Mouse (Mus musculus) liver, adult 10 weeks (tissue): ENCODE measurements around the gene Mief1. TPM values are rescaled to one million over a fixed set of nuclear protein-coding genes. Genes with fewer than 3 reads are reported as not detected.

ENCODE experiments used
- polyA plus RNA-seq: library from polyadenylated mRNA; stranded (reverse); fragments of 350-450 nt; fragmentation: Illumina TruSeq; extraction: RNeasy Lipid Tissue Mini Kit (QIAGEN cat#74804); gene quantifications from one replicate; pipeline ENCODE4 v1.2.3, GENCODE M21; 2014; ENCODE audit warnings: low read depth, low replicate concordance

Gene Mief1
- 13.3 TPM for polyA plus RNA-seq

GRCm38 (mm10) chr15:80233733-80234509 is at the start of gene Mief1:
Gene Mief1, plus strand, starts transcription at chr15:80234018.

DNA sequence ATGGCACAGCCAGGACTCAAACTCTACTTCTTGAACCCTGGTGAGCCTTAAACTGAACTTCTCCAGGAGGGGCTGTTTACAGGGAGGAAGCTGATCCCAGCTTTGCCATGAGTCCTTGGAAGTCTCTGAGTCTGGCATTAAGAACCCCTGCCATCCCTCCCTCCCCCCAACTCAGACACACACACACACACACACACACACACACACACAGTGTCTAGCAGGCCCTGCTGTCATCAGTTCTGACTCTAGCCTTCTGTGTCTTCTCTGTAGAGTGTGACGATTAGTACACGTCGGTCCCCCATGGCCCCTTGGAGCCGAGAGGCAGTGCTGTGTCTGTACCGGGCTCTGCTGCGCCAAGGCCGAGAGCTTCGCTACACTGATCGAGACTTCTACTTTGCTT is 1.7 kb downstream of the Mief1 start, which contains the start of gene AC140267.1:
TSS of gene AC140267.1 (plus strand) at position 301 of the 400 bp plus-strand sequence.

DNA sequence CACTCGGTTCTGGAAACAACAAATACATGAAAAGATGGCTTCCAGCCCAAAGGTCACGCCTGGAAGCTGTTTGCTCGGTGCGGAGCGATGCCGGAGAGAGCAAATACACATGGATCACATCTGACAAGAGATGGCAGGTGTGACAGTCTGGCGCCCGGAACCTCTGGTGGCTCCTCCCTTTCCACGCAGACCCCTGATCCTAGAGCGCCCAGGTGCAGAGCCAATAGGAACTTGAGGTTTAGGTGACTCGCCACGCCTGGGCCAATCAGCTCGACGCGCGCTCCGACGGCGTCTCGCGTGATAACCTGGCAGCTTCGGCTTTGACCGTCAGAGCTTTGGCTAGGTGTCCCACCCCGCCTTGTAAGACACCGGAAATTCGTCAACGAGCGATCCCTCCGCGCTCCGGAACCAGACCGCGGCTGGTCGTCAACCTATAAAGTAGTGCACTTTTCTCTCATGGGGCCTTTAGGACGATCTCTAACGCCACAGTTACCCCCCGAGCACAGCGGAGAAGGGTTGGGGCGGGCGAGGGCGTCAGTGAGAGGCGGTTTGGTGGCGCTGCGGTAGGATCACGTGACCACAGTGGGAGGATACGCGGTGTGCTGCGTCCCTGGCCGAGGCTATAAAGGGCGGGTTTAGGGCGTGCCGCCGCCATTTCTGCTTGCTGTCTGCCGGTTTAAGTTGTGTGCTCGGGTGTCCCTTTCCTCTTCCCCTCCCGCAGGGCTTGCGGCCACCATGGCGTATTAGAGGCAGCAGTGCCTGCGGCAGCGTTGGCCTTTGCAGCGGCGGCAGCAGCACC is 21.2 kb downstream of the Mief1 start, which contains the start of gene Atf4:
TSS of gene Atf4 (plus strand) at position 338 of the 799 bp plus-strand sequence.

DNA sequence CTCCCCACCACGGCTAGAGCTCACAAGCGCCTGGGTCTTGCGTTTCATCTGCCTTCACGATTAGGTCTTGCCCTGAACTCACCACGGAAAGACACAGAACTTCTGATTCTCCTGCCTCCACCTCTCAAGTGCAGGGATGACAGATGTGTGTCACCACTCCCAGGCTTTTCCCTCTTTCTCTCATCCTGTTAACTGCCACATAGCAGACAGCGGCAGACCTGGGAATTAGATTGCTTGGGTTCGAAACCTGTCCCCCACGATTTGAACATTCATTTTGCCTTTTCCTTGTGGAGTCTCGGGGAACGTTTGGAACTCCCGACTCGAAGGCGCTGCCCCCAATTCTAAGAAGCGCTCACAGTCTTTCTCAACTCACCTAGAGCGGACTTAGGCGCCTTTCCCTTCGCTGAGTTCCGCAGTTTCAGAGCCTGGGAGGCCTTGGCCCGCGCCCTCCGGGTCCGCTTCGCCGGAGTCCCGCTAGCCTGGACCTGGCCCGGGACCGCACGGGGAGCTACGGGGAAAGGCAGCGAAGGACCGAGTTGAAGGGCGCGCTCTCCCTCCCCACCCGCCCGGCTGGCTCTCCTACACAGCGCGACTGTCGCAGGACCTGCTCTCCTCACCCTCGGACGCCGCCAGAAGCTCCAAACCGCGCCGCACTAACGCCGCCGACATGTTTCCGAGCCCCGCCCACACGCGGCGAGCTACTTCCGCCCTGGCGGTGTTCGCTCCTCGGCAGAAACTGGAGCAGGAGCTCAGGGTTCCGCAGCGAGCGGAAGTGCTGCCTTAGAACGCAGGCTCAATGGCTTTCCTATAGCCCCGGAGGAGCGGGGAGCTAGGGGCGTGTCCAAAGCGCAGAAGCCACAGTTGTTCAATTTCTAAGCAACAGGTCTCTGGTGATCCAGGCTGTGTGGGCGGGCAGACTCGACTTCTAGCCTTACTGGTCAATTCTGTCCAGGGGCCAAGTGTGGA is 30.1 kb downstream of the Mief1 start, which contains the start of gene Rps19bp1:
TSS of gene Rps19bp1 (minus strand) at position 706 of the 966 bp plus-strand sequence.

DNA sequence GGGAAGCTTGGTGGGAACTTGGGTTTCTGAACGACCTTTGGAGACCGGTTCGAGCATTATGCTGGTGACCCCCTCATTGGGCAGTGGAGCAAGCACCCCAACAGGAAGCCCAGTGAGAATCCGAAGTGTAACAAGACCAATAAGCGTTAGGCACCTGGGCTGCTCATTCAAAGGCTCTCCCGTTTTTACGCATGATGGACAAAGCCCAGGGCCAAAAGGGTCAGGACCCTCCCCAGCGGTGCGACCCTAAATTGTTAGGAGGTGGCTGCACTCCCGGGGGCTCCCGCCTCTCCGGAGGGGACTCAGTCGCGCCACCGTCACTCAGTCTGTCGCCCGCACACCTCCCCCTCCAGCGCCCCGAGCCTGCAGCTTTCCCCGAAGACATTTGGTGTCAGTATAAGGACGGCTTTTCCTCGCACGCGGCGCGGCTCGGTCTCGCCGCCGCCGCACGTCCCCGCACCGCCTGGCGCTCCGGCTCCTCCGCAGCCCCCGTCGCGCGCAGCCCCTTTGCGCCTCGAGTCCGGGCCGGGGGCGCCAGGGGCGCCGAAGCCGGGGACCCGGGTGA is 53.1 kb downstream of the Mief1 start, which contains the start of gene Cacna1i:
TSS of gene Cacna1i (plus strand) at position 388 of the 565 bp plus-strand sequence.

Other genes starting within 250 kb of the Mief1 start
- gene Pdgfb, start 219.0 kb upstream of the Mief1 start, polyA plus RNA-seq = not detected
- gene Syngr1, start 142.7 kb upstream of the Mief1 start, polyA plus RNA-seq = 0.08 TPM
- 108 TPM for gene Rpl3, start 142.2 kb upstream of the Mief1 start, polyA plus RNA-seq
- 0.13 TPM for gene Tab1, start 100.9 kb upstream of the Mief1 start, polyA plus RNA-seq
- 0.13 TPM for gene Mgat3, start 60.3 kb upstream of the Mief1 start, polyA plus RNA-seq
- gene AC140267.1, start 1.8 kb downstream of the Mief1 start, polyA plus RNA-seq = not detected
- 74.6 TPM for gene Atf4, start 21.2 kb downstream of the Mief1 start, polyA plus RNA-seq
- gene Rps19bp1, start 30.3 kb downstream of the Mief1 start, polyA plus RNA-seq = 5.9 TPM
- gene Cacna1i, start 53.2 kb downstream of the Mief1 start, polyA plus RNA-seq = not detected